Mouse (Mus musculus): ENCODE results near the gene Olfr807. TPM values are rescaled to one million over a fixed set of nuclear protein-coding genes. Genes with fewer than 3 reads are reported as not detected.

Gene Olfr807
- not detected for total RNA-seq (2021)
- long read RNA-seq, experiment 1 = 0 reads
- long read RNA-seq, experiment 2 = 0 reads

- TF ChIP-seq CTCF (IDR thresholded peaks at IDR 0.05) = no peak
- intact Hi-C loops (cut with DNase I) = no loop called here
- Histone ChIP-seq H3K4me3 (no peak within 1 kb of the TSS), H3K27ac (no peak within 1 kb of the TSS)
- DNase-seq (ENCODE audit: extremely low spot score in 1 of 2, low spot score in 2 of 2) = no peak
These were observed at the start of gene Olfr807 for GRCm38 (mm10) chr10:129757693-129758092. TSS of gene Olfr807 (minus strand) at chr10:129757793.

GRCm38 (mm10) chr10:129804296-129804695 is 46.7 kb upstream of the Olfr807 start, which contains the start of gene Olfr811:
TSS of gene Olfr811 (minus strand) at chr10:129804396.
- intact Hi-C loops (cut with DNase I) = no loop called here
- no peak for TF ChIP-seq CTCF (IDR thresholded peaks at IDR 0.05)
- no peak for DNase-seq (ENCODE audit: extremely low spot score in 1 of 2, low spot score in 2 of 2)
- no peak within 1 kb of the TSS for H3K4me3 ChIP-seq
- H3K27ac ChIP-seq = no peak within 1 kb of the TSS

GRCm38 (mm10) chr10:129794817-129795216 is 37.2 kb upstream of the Olfr807 start, which contains the start of gene Olfr810:
TSS of gene Olfr810 (minus strand) at chr10:129794917.
- intact Hi-C loops (cut with DNase I) = no loop called here

GRCm38 (mm10) chr10:129778123-129778522 is 20.5 kb upstream of the Olfr807 start:
- Histone ChIP-seq H3K4me3 (no peak overlapping the region), H3K27ac (no peak overlapping the region)
- DNase-seq (ENCODE audit: extremely low spot score in 1 of 2, low spot score in 2 of 2) = no peak
- no peak for TF ChIP-seq CTCF (IDR thresholded peaks at IDR 0.05)
- intact Hi-C loops (cut with DNase I) = no loop called here

More at GRCm38 (mm10) chr10:129794817-129795216, 37.2 kb upstream of the Olfr807 start, which contains the start of gene Olfr810:
- no peak for TF ChIP-seq CTCF (IDR thresholded peaks at IDR 0.05)
- DNase-seq (ENCODE audit: extremely low spot score in 1 of 2, low spot score in 2 of 2) = no peak
- H3K27ac ChIP-seq = no peak within 1 kb of the TSS
- H3K4me3 ChIP-seq = no peak within 1 kb of the TSS

GRCm38 (mm10) chr10:129774338-129774737 is 16.7 kb upstream of the Olfr807 start, which contains the start of gene Olfr809:
TSS of gene Olfr809 (plus strand) at chr10:129774638.
- intact Hi-C loops (cut with DNase I) = no loop called here
- Histone ChIP-seq H3K4me3 (no peak within 1 kb of the TSS), H3K27ac (no peak within 1 kb of the TSS)
- DNase-seq (ENCODE audit: extremely low spot score in 1 of 2, low spot score in 2 of 2) = no peak
- TF ChIP-seq CTCF (IDR thresholded peaks at IDR 0.05) = no peak

- no peak for TF ChIP-seq CTCF (IDR thresholded peaks at IDR 0.05)
- DNase-seq (ENCODE audit: extremely low spot score in 1 of 2, low spot score in 2 of 2) = no peak
- Histone ChIP-seq H3K4me3 (no peak within 1 kb of the TSS), H3K27ac (no peak within 1 kb of the TSS)
- intact Hi-C loops (cut with DNase I) = no loop called here
These were observed 7.6 kb upstream of the Olfr807 start, which contains the start of gene Olfr808 for GRCm38 (mm10) chr10:129765182-129765581. TSS of gene Olfr808 (plus strand) at chr10:129765482.

GRCm38 (mm10) chr10:129741821-129742220 is 15.8 kb downstream of the Olfr807 start, which contains the start of gene Olfr806:
TSS of gene Olfr806 (minus strand) at chr10:129741921.
- no peak within 1 kb of the TSS for H3K4me3 ChIP-seq
- no peak for DNase-seq (ENCODE audit: extremely low spot score in 1 of 2, low spot score in 2 of 2)
- no peak for TF ChIP-seq CTCF (IDR thresholded peaks at IDR 0.05)
- intact Hi-C loops (cut with DNase I) = no loop called here
- no peak within 1 kb of the TSS for H3K27ac ChIP-seq

- H3K4me3 ChIP-seq = no peak within 1 kb of the TSS
- no peak for TF ChIP-seq CTCF (IDR thresholded peaks at IDR 0.05)
- no peak within 1 kb of the TSS for H3K27ac ChIP-seq
- intact Hi-C loops (cut with DNase I) = no loop called here
- no peak for DNase-seq (ENCODE audit: extremely low spot score in 1 of 2, low spot score in 2 of 2)
These were observed 28.3 kb downstream of the Olfr807 start, which contains the start of gene Olfr805 for GRCm38 (mm10) chr10:129729275-129729674. TSS of gene Olfr805 (minus strand) at chr10:129729375.

Small RNAs within 50 kb of the gene (microRNA-seq; reads per million reads assigned to microRNA genes)
- gene Gm24485 = 0 reads per million in 2 experiments

Other genes starting within 250 kb of the Olfr807 start
- gene Olfr791, start 236.0 kb downstream of the Olfr807 start, total RNA-seq (2021) = not detected
- gene Olfr792, start 218.6 kb downstream of the Olfr807 start, total RNA-seq (2021) = not detected
- gene Olfr794, start 190.1 kb downstream of the Olfr807 start, total RNA-seq (2021) = not detected
- not detected for gene Olfr796, start 145.2 kb downstream of the Olfr807 start, total RNA-seq (2021)
- gene Olfr798, start 129.9 kb downstream of the Olfr807 start, total RNA-seq (2021) = not detected
- gene Olfr799, start 120.3 kb downstream of the Olfr807 start, total RNA-seq (2021) = not detected
- not detected for gene Olfr800, start 100.1 kb downstream of the Olfr807 start, total RNA-seq (2021)
- not detected for gene Olfr801, start 83.9 kb downstream of the Olfr807 start, total RNA-seq (2021)
- gene Olfr802, start 69.6 kb downstream of the Olfr807 start, total RNA-seq (2021) = under 1 TPM in 1 of 2 experiments, not detected in 1; 0.11 TPM
- gene Olfr803, start 63.5 kb downstream of the Olfr807 start, total RNA-seq (2021) = not detected
- gene Olfr804, start 54.6 kb downstream of the Olfr807 start, total RNA-seq (2021) = not detected
- gene Olfr805, start 28.4 kb downstream of the Olfr807 start, total RNA-seq (2021) = not detected
- not detected for gene Olfr806, start 15.9 kb downstream of the Olfr807 start, total RNA-seq (2021)
- not detected for gene Olfr808, start 7.7 kb upstream of the Olfr807 start, total RNA-seq (2021)
- not detected for gene Olfr809, start 16.8 kb upstream of the Olfr807 start, total RNA-seq (2021)
- not detected for gene Olfr810, start 37.1 kb upstream of the Olfr807 start, total RNA-seq (2021)
- gene Olfr811, start 46.6 kb upstream of the Olfr807 start, total RNA-seq (2021) = not detected
- not detected for gene Olfr812, start 88.3 kb upstream of the Olfr807 start, total RNA-seq (2021)
- gene Olfr813, start 97.6 kb upstream of the Olfr807 start, total RNA-seq (2021) = not detected
- gene Olfr814, start 122.1 kb upstream of the Olfr807 start, total RNA-seq (2021) = not detected
- gene Olfr815, start 148.1 kb upstream of the Olfr807 start, total RNA-seq (2021) = not detected
- not detected for gene Olfr816, start 157.8 kb upstream of the Olfr807 start, total RNA-seq (2021)
- not detected for gene Olfr818, start 191.3 kb upstream of the Olfr807 start, total RNA-seq (2021)
- not detected for gene Olfr819, start 209.5 kb upstream of the Olfr807 start, total RNA-seq (2021)
- gene Olfr247, start 218.3 kb upstream of the Olfr807 start, total RNA-seq (2021) = not detected
- not detected for gene Gm10310, start 227.3 kb upstream of the Olfr807 start, total RNA-seq (2021)

Data from left cerebral cortex, adult 2 months (tissue).